Mouse (Mus musculus) hindbrain, postnatal 0 days (tissue): ENCODE results near the gene Fryl. TPM values are rescaled to one million over a fixed set of nuclear protein-coding genes. Genes with fewer than 3 reads are reported as not detected.

ENCODE experiments used
- ATAC-seq: fragments of 200-750 bp; cut with Nextera tagmentation; 2 replicates; pipeline ENCODE4 v1.8.0; 2017; ENCODE audit warnings: mild to moderate bottlenecking, moderate TSS enrichment, moderate library complexity
- DNase-seq: peaks from one replicate; pipeline ENCODE4 v3.0.0-alpha.2; 2015; ENCODE audit warnings: low spot score
- H3K27ac ChIP-seq: fragments of 300-500 bp; sonication (generic); 2 replicates; pipeline ENCODE4 v1.5.1; 2014; ENCODE audit warnings: mild to moderate bottlenecking
- H3K27me3 ChIP-seq: fragments of 300-500 bp; sonication (generic); 2 replicates; pipeline ENCODE4 v1.6.1; 2014; ENCODE audit warnings: low read length, mixed read lengths; ENCODE audit not compliant: insufficient read depth
- H3K36me3 ChIP-seq: fragments of 300-500 bp; sonication (generic); 2 replicates; pipeline ENCODE4 v1.6.1; 2014; ENCODE audit warnings: low read length, mixed read lengths; ENCODE audit not compliant: insufficient read depth
- H3K4me1 ChIP-seq: fragments of 300-500 bp; sonication (generic); 2 replicates; pipeline ENCODE4 v1.6.1; 2014; ENCODE audit warnings: antibody characterized with exemption, low read length, mixed read lengths; ENCODE audit not compliant: insufficient read depth
- H3K4me2 ChIP-seq: fragments of 300-500 bp; sonication (generic); 2 replicates; pipeline ENCODE4 v1.6.1; 2014; ENCODE audit warnings: low read depth, mild to moderate bottlenecking, low read length, moderate library complexity, mixed read lengths
- H3K4me3 ChIP-seq: fragments of 300-500 bp; sonication (generic); 2 replicates; pipeline ENCODE4 v1.5.1; 2014; ENCODE audit warnings: low read length
- H3K9ac ChIP-seq: fragments of 300-500 bp; sonication (generic); replicated peaks from 2 replicates; pipeline ENCODE4 v1.6.1; 2014; ENCODE audit warnings: mild to moderate bottlenecking, low read length, moderate library complexity, mixed read lengths
- H3K9me3 ChIP-seq: fragments of 300-500 bp; sonication (generic); 2 replicates; pipeline ENCODE4 v1.6.1; 2016; ENCODE audit warnings: low read length, mixed read lengths
- CTCF ChIP-seq: IDR thresholded peaks from 2 replicates; pipeline ENCODE4 v1.5.1; 2016; ENCODE audit warnings: antibody characterized with exemption, control low read depth, low read depth
- WGBS: fragments of 180-500 bp; shearing (Covaris S2); extraction: QIAGEN DNeasy Blood & Tissue Kit; methylation state at CpG from one replicate; pipeline ENCODE4 v1.1.7; 2014; 5-methylcytosine and 5-hydroxymethylcytosine counted together
- polyA plus RNA-seq: library from polyadenylated mRNA; unstranded; fragments of >200 nt; fragmentation: Nextera tagmentation; extraction: Ambion mirVana; gene quantifications from 2 replicates; pipeline ENCODE4 v1.2.1, GENCODE M21; 2015
- total RNA-seq: library from RNA; depleted of rRNA; stranded (reverse); fragments of >200 nt; gene quantifications from 2 replicates; pipeline ENCODE4 v1.2.3, GENCODE M21; 2014

Gene Fryl
- total and polyA plus RNA-seq, 2 experiments from 2014 or later, result 20.5 to 69.4 TPM

DNA sequence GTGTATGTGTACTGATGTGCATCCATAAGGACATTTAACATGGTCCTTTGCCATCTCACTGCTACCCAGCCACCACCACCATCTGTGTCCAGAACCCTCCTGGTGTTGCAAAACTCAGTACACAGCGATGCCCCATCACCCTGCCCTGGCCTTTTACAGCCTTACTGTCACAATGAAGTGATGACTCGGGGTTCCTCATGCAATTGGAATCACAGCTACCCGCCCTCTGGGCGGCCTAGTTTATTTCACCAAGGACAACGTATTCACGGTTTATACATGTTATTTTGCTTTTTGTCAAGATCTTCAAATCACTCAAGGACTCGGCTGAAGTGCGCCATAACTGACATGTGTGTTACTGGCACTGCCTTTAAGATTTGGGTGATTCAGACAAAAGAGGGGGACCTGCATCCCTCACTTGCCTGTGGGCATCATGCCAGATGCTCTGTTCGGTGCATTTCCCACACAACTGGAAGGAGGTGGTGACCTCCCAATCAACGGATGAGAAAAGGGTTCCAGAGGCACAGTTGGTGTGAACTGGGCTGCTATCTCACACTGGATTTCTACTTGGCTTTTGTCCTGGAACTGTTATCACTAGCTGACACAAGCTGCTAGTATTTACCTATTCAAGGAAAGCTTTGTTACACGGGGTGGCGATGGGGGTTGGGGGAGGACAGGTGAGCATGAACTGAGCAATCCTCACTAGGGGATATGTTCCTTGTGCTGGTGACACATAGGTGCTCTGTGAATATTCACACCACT lies 27.9 kb downstream of the Fryl start:
- 68% methylated on average over 12 of the region's 12 CpGs for WGBS
- Histone ChIP-seq H3K4me2 (no peak overlapping the region), H3K27me3 (no peaks in the 10 kb centered on the region), H3K9me3 (no peaks in the 10 kb centered on the region), H3K27ac (peak overlapping the region; percentile 29; the same call in 1 of the 2 replicates), H3K36me3 (no peaks in the 10 kb centered on the region), H3K9ac (no peak overlapping the region), H3K4me3 (no peak overlapping the region), H3K4me1 (peaks cover 15% of the 10 kb centered on the region; the same call in 1 of the 2 replicates)
- TF ChIP-seq CTCF, result no peak
- ATAC-seq (no peak), DNase-seq (no peak)

DNA sequence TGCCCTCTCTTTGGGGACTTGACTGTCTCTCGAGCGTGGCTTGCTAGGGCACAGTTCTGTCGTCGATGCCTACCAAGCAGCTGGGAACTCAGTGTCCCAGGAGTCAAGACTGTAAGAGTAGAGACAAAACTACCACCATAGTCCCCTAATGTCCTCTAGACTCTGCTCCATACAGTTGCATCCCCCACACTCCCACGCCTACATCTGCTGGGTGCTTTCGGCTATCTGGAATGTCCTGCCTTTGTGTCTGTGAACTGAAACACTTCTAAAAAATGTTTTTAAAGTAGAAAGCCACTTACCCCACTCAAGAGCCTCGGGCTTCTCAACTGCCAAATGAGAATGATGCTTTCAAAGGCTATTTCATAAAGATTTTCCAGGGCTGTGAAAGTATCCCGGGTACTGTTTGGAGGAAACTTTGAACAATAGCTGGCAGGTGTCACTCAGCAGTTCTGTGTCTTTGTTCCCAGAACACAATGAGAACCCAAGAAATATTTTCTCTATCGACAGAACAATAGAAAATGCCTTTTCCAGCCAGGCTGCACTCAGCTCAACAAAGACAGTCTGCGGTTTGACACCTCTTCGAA lies 28.8 kb downstream of the Fryl start:
- H3K36me3 ChIP-seq, result no peaks in the 10 kb centered on the region
- H3K27me3 ChIP-seq, result no peaks in the 10 kb centered on the region
- 50% methylated on average over 11 of the region's 11 CpGs for WGBS
- no peak overlapping the region for H3K4me3 ChIP-seq
- H3K4me1 ChIP-seq, result peaks cover 13% of the 10 kb centered on the region; the same call in 1 of the 2 replicates
- no peaks in the 10 kb centered on the region for H3K9me3 ChIP-seq
- ATAC-seq, result no peak
- H3K27ac ChIP-seq, result no peak overlapping the region
- no peak for TF ChIP-seq CTCF
- no peak overlapping the region for H3K4me2 ChIP-seq
- no peak overlapping the region for H3K9ac ChIP-seq
- DNase-seq, result no peak

DNA sequence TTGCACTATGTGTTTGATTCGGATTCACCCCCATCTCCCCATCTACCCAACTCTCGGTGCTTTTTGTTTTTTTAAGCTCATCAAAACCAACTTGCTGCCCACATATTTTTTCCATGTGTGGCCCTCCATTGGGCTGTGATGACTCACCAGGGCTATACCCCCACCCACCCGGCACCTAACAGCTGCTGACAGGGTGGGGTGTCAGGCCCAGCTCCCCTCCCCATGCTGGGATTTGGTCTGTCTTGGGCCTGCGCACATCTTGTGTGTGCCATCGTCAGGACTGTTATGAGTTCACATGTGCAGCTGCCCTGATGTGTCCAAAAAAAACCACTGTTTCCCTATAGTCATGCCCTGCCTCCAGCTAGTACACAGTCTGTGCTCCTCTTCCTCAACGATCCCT lies 33.4 kb downstream of the Fryl start:
- WGBS, result 81% methylated on average over 6 of the region's 6 CpGs
- no peaks in the 10 kb centered on the region for H3K36me3 ChIP-seq
- H3K9me3 ChIP-seq, result no peaks in the 10 kb centered on the region
- no peaks in the 10 kb centered on the region for H3K27me3 ChIP-seq
- 0 out of 2 replicates have a peak, but pooled peaks cover under 1% of the 10 kb centered on the region for H3K4me1 ChIP-seq
- ATAC-seq (no peak), DNase-seq (no peak)
- TF ChIP-seq CTCF, result no peak
- H3K9ac ChIP-seq, result no peak overlapping the region
- H3K4me3 ChIP-seq, result no peak overlapping the region
- no peak overlapping the region for H3K4me2 ChIP-seq
- no peak overlapping the region for H3K27ac ChIP-seq

DNA sequence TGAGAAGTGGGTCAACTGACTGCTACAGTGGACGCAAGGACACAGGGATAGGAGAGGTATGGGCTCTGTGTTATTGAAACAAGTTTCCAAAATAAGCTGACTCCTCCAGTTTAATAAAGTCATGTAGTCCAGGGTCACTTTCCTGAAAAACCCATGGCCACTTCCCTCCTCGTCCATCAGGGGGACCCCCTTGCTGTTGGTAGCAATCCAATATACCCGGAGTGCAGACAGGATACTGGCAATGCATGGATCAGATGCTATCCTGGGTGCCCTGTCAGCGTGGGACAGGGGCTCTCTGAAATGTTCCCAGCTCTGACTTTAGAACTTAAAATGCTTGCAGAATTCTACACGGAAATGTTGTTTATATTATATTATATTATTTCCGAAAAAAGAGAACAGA lies 34.0 kb downstream of the Fryl start:
- no peaks in the 10 kb centered on the region for H3K27me3 ChIP-seq
- peak; percentile 66 for TF ChIP-seq CTCF
- ATAC-seq (no peak), DNase-seq (peak; percentile 58)
- no peak overlapping the region for H3K4me3 ChIP-seq
- H3K27ac ChIP-seq, result no peak overlapping the region
- no peaks in the 10 kb centered on the region for H3K9me3 ChIP-seq
- no peak overlapping the region for H3K4me2 ChIP-seq
- no peaks in the 10 kb centered on the region for H3K36me3 ChIP-seq
- WGBS, result 41% methylated on average over 6 of the region's 6 CpGs
- no peak overlapping the region for H3K9ac ChIP-seq
- H3K4me1 ChIP-seq, result no peaks in the 10 kb centered on the region

DNA sequence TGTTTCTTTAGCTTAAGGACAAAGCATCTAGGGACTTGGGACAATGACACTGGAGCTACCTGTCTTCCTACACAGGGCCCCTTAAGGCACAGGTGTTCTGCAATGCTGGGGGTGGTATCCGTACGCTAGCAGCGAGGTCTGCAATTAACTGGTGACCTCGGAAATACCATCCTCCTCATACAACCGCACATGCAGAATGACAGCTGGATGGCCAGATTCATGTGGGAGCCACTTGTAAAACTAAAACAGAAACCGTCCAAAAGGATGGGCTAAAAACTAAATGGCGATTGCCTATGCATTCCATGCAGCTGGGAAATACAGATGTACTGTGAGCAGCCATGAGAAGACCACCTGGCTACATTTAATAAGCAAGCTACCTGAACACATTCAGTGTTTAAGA lies 34.6 kb downstream of the Fryl start:
- no peak for ATAC-seq
- TF ChIP-seq CTCF, result no peak
- Histone ChIP-seq H3K27ac (no peak overlapping the region), H3K9me3 (no peaks in the 10 kb centered on the region), H3K4me1 (no peaks in the 10 kb centered on the region), H3K36me3 (no peaks in the 10 kb centered on the region), H3K4me2 (no peak overlapping the region), H3K4me3 (no peak overlapping the region), H3K9ac (no peak overlapping the region), H3K27me3 (no peaks in the 10 kb centered on the region)
- 87% methylated on average over 7 of the region's 7 CpGs for WGBS
- DNase-seq, result no peak

DNA sequence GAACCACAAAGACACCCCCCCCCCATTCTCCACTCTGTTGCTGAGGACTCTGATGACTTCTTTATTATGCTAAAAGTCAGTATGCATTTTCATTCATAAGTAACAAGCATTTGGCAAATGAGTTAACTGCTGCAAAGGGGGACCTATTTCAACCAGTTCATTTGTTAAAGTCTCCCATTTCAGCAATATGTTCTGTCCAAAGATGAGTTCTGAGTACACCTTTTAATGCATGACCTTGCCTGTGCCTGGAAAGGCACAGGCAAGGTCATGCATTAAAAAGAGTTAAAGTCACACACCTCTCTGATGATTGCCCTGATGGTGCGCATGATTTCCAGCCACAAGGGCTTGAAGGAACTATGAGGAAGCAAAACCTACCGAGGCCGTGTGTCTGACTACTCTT lies 36.7 kb downstream of the Fryl start:
- no peaks in the 10 kb centered on the region for H3K4me1 ChIP-seq
- H3K9ac ChIP-seq, result no peak overlapping the region
- no peak for TF ChIP-seq CTCF
- H3K27me3 ChIP-seq, result no peaks in the 10 kb centered on the region
- H3K4me2 ChIP-seq, result no peak overlapping the region
- no peaks in the 10 kb centered on the region for H3K9me3 ChIP-seq
- no peak overlapping the region for H3K4me3 ChIP-seq
- no peak overlapping the region for H3K27ac ChIP-seq
- DNase-seq (no peak), ATAC-seq (no peak)
- no peaks in the 10 kb centered on the region for H3K36me3 ChIP-seq
- WGBS, result 86% methylated on average over 3 of the region's 3 CpGs

DNA sequence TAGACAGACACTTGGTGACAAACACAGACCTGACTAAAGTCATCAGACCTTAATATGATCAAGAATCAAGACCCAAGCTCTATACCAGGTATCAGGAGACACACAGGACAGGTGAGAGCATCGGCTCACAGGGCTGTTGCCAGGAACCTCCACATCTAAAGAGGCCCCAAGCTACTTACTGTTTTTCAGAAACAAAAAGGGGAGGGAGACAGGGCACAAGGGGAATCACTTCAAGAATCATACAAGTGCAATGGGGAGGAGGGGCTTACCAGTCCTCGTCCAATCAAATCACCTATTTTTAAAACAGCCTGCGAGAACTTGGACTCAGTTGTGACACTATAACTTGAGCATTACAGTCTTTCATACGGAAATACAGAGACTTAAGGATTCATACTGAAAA lies 38.4 kb downstream of the Fryl start:
- no peak overlapping the region for H3K27ac ChIP-seq
- H3K36me3 ChIP-seq, result no peaks in the 10 kb centered on the region
- ATAC-seq, result no peak
- no peak overlapping the region for H3K9ac ChIP-seq
- no peak overlapping the region for H3K4me3 ChIP-seq
- no peaks in the 10 kb centered on the region for H3K27me3 ChIP-seq
- no peak overlapping the region for H3K4me2 ChIP-seq
- no peaks in the 10 kb centered on the region for H3K9me3 ChIP-seq
- 94% methylated on average over 4 of the region's 4 CpGs for WGBS
- no peak for TF ChIP-seq CTCF
- no peak for DNase-seq
- no peaks in the 10 kb centered on the region for H3K4me1 ChIP-seq
